Mouse (Mus musculus): ENCODE measurements around the gene Olfm4.

Gene Olfm4

GRCm38 (mm10) chr14:79983781-79984180 lies at the start of gene Olfm4:
Gene Olfm4, plus strand, starts transcription at chr14:79984081.
- in situ Hi-C loops (cut with MboI, MseI), result no loop called here

GRCm38 (mm10) chr14:79934426-79934825 lies 49.5 kb upstream of the Olfm4 start:
- in situ Hi-C loops (cut with MboI, MseI), result no loop called here

GRCm38 (mm10) chr14:79936879-79937468 lies 46.9 kb upstream of the Olfm4 start:
- in situ Hi-C loops (cut with MboI, MseI), result no loop called here

GRCm38 (mm10) chr14:79945876-79946275 lies 38.0 kb upstream of the Olfm4 start:
- in situ Hi-C loops (cut with MboI, MseI), result loop anchor here (5.0 kb wide), 1 partner anchor 49 kb away; no protein-coding TSS in a partner anchor

- in situ Hi-C loops (cut with MboI, MseI), result no loop called here
These were observed 28.2 kb upstream of the Olfm4 start for GRCm38 (mm10) chr14:79955678-79956077.

- in situ Hi-C loops (cut with MboI, MseI), result no loop called here
These were observed 25.9 kb upstream of the Olfm4 start for GRCm38 (mm10) chr14:79957789-79958487.

- in situ Hi-C loops (cut with MboI, MseI), result no loop called here
These were observed 22.7 kb upstream of the Olfm4 start for GRCm38 (mm10) chr14:79961187-79961586.

- in situ Hi-C loops (cut with MboI, MseI), result no loop called here
These were observed 22.3 kb upstream of the Olfm4 start for GRCm38 (mm10) chr14:79961602-79962001.

- in situ Hi-C loops (cut with MboI, MseI), result loop anchor here (10.0 kb wide), 1 partner anchor 1455 kb away; no protein-coding TSS in a partner anchor
These were observed 13.7 kb upstream of the Olfm4 start for GRCm38 (mm10) chr14:79970165-79970564.

GRCm38 (mm10) chr14:79970928-79971738 lies 12.7 kb upstream of the Olfm4 start:
- in situ Hi-C loops (cut with MboI, MseI), result loop anchor here (10.0 kb wide), 1 partner anchor 1454 kb away; no protein-coding TSS in a partner anchor

- in situ Hi-C loops (cut with MboI, MseI), result no loop called here
These were observed 2.4 kb upstream of the Olfm4 start for GRCm38 (mm10) chr14:79981437-79981836.

- in situ Hi-C loops (cut with MboI, MseI), result no loop called here
These were observed 1.3 kb downstream of the Olfm4 start for GRCm38 (mm10) chr14:79985137-79985670.

GRCm38 (mm10) chr14:79985696-79986095 lies 1.8 kb downstream of the Olfm4 start:
- in situ Hi-C loops (cut with MboI, MseI), result no loop called here

- in situ Hi-C loops (cut with MboI, MseI), result no loop called here
These were observed 3.0 kb downstream of the Olfm4 start for GRCm38 (mm10) chr14:79986831-79987230.

- in situ Hi-C loops (cut with MboI, MseI), result no loop called here
These were observed 5.9 kb downstream of the Olfm4 start for GRCm38 (mm10) chr14:79989785-79990184.

- in situ Hi-C loops (cut with MboI, MseI), result no loop called here
These were observed 6.7 kb downstream of the Olfm4 start for GRCm38 (mm10) chr14:79990547-79990946.

GRCm38 (mm10) chr14:79997534-79997933 lies 13.7 kb downstream of the Olfm4 start:
- in situ Hi-C loops (cut with MboI, MseI), result no loop called here

GRCm38 (mm10) chr14:80000110-80000531 lies 16.2 kb downstream of the Olfm4 start:
- in situ Hi-C loops (cut with MboI, MseI), result no loop called here

GRCm38 (mm10) chr14:80007686-80008085 lies 23.8 kb downstream of the Olfm4 start:
- in situ Hi-C loops (cut with MboI, MseI), result no loop called here

- in situ Hi-C loops (cut with MboI, MseI), result no loop called here
These were observed 26.5 kb downstream of the Olfm4 start for GRCm38 (mm10) chr14:80010426-80010825.

GRCm38 (mm10) chr14:80014966-80015365 lies 31.1 kb downstream of the Olfm4 start:
- in situ Hi-C loops (cut with MboI, MseI), result no loop called here

- in situ Hi-C loops (cut with MboI, MseI), result no loop called here
These were observed 32.2 kb downstream of the Olfm4 start for GRCm38 (mm10) chr14:80016112-80016511.
